Mouse (Mus musculus): ENCODE measurements around the gene Nek5. TPM values are rescaled to one million over a fixed set of nuclear protein-coding genes. Genes with fewer than 3 reads are reported as not detected.
A peak's percentile ranks its signal among the peaks of the same experiment; 100 is the strongest.
"Not testable (repeated sequence)": the region's sequence is repeated elsewhere in the genome, so short reads cannot be mapped to it uniquely, and the experiment has no call there.

Nek5 gene
- polyA plus RNA-seq, 1 experiment from 2014 or later = 0.55 TPM

- ATAC-seq = no peak
- WGBS = 92% methylated on average over 7 of the region's 7 CpGs
Observed at GRCm38 (mm10) chr8:22148367-22148740, 23.5 kb upstream of the Nek5 start.

GRCm38 (mm10) chr8:22147706-22148366, 23.0 kb upstream of the Nek5 start:
- no peak overlapping the region for H3K9ac ChIP-seq (ENCODE audit: low read depth, low read length)
- H3K9me3 ChIP-seq (ENCODE audit: control insufficient read depth, low read length) = no peaks in the 10 kb centered on the region
- H3K27me3 ChIP-seq (replicated peaks; ENCODE audit: control insufficient read depth, insufficient read depth, low read length) = no peaks in the 10 kb centered on the region
- H3K36me3 ChIP-seq (ENCODE audit: control insufficient read depth, insufficient read depth, low read length) = no peaks in the 10 kb centered on the region
- H3K4me3 ChIP-seq (ENCODE audit: low read length) = no peak overlapping the region
- ATAC-seq = no peak
- H3K4me2 ChIP-seq (ENCODE audit: low read depth, low read length) = no peak overlapping the region
- H3K4me1 ChIP-seq (ENCODE audit: control insufficient read depth, insufficient read depth, low read length) = no peaks in the 10 kb centered on the region
- WGBS = 77% methylated on average over 9 of the region's 9 CpGs
- no peak overlapping the region for H3K27ac ChIP-seq (ENCODE audit: low read length)

More at GRCm38 (mm10) chr8:22148367-22148740, 23.5 kb upstream of the Nek5 start:
- H3K9me3 ChIP-seq (ENCODE audit: control insufficient read depth, low read length) = no peaks in the 10 kb centered on the region
- H3K4me2 ChIP-seq (ENCODE audit: low read depth, low read length) = no peak overlapping the region
- H3K4me1 ChIP-seq (ENCODE audit: control insufficient read depth, insufficient read depth, low read length) = no peaks in the 10 kb centered on the region
- no peak overlapping the region for H3K9ac ChIP-seq (ENCODE audit: low read depth, low read length)
- no peaks in the 10 kb centered on the region for H3K27me3 ChIP-seq (replicated peaks; ENCODE audit: control insufficient read depth, insufficient read depth, low read length)
- H3K4me3 ChIP-seq (ENCODE audit: low read length) = no peak overlapping the region
- H3K27ac ChIP-seq (ENCODE audit: low read length) = no peak overlapping the region
- no peaks in the 10 kb centered on the region for H3K36me3 ChIP-seq (ENCODE audit: control insufficient read depth, insufficient read depth, low read length)

DNA sequence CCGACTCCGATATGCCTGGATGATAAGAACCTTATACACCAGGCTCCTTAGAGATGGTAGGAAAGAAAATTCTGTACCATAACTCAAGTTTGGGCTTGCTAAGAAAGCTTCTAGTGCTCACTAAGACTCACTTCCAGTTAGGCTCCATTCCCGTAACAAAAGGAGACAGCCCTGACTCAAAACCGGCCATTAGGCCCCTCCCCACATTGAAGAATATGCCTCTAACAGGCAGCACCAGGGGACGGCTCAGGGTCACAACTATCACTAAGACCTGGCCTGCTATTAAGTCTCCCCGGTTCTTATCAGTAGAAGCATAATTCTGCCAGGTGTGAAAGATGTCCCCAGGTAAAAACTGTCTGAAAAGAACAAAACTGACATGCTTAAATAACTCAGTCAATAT, 21.0 kb upstream of the Nek5 start:
- Histone ChIP-seq H3K4me3 (ENCODE audit: low read length) (no peak overlapping the region), H3K27ac (ENCODE audit: low read length) (no peak overlapping the region), H3K36me3 (ENCODE audit: control insufficient read depth, insufficient read depth, low read length) (no peaks in the 10 kb centered on the region), H3K4me2 (ENCODE audit: low read depth, low read length) (no peak overlapping the region), H3K9me3 (ENCODE audit: control insufficient read depth, low read length) (no peaks in the 10 kb centered on the region), H3K27me3 (replicated peaks; ENCODE audit: control insufficient read depth, insufficient read depth, low read length) (no peaks in the 10 kb centered on the region), H3K9ac (ENCODE audit: low read depth, low read length) (no peak overlapping the region), H3K4me1 (ENCODE audit: control insufficient read depth, insufficient read depth, low read length) (no peaks in the 10 kb centered on the region)
- no peak for ATAC-seq
- 72% methylated on average over 6 of the region's 6 CpGs for WGBS

DNA sequence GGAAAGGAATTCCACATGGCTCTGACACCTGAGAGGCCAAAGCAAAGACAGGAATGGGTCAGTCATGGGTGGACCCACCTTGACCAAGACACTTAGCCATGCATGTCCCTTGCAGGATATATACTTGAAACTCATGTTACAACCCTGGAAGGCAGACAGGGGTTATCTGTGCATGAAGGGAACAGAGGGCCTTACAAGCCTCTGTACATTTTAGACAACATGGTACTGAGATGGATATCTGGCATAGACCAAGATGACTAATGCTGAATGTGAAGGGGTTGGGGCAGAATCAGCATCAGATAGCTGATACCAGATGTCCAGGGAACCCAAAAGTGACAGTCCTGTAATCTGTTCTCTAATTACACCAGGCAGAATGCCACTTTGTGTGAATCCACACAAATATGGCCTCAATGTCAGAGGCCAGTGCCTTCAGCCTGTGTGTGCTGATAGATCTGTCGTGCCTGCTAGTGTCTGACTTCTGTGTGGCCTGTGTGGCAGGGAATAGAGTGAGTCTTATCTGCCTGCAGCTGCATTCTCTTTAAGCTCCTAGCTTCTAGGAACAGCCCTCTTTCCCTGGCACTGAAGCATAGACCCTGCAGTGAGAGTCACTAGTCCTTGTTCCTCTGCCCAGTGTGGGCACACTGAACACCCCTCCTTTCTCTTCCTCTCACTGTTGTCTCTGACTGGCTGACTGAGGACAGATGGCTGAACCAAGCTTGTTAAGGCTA, 19.1 kb upstream of the Nek5 start:
- no peaks in the 10 kb centered on the region for H3K4me1 ChIP-seq (ENCODE audit: control insufficient read depth, insufficient read depth, low read length)
- ATAC-seq = no peak
- no peak overlapping the region for H3K27ac ChIP-seq (ENCODE audit: low read length)
- H3K27me3 ChIP-seq (replicated peaks; ENCODE audit: control insufficient read depth, insufficient read depth, low read length) = no peaks in the 10 kb centered on the region
- no peaks in the 10 kb centered on the region for H3K36me3 ChIP-seq (ENCODE audit: control insufficient read depth, insufficient read depth, low read length)
- no peak overlapping the region for H3K9ac ChIP-seq (ENCODE audit: low read depth, low read length)
- WGBS = 81% methylated on average over 1 of the region's 1 CpGs
- no peaks in the 10 kb centered on the region for H3K9me3 ChIP-seq (ENCODE audit: control insufficient read depth, low read length)
- H3K4me3 ChIP-seq (ENCODE audit: low read length) = no peak overlapping the region
- H3K4me2 ChIP-seq (ENCODE audit: low read depth, low read length) = no peak overlapping the region

DNA sequence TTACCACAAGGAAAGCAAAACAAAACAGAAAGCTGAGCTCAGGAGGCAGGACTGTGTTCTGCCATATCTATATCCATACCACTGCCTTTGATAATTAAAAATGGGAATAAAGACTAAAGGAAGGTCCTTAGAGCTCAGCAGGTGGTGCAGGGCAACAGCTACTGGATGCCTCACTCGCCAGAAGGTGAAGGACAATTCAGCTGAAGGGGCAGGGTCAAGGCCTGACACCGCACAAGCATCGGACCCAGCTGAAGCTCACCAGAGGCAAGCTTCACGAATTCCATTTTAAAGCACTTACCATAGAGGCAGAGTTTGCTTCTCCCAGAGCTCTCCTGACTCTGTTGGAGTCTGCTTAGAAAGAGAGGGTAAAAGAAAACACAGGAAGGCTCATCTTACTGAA, 17.7 kb upstream of the Nek5 start:
- no peaks in the 10 kb centered on the region for H3K4me1 ChIP-seq (ENCODE audit: control insufficient read depth, insufficient read depth, low read length)
- no peak overlapping the region for H3K9ac ChIP-seq (ENCODE audit: low read depth, low read length)
- 73% methylated on average over 4 of the region's 4 CpGs for WGBS
- no peak for ATAC-seq
- no peaks in the 10 kb centered on the region for H3K36me3 ChIP-seq (ENCODE audit: control insufficient read depth, insufficient read depth, low read length)
- no peaks in the 10 kb centered on the region for H3K27me3 ChIP-seq (replicated peaks; ENCODE audit: control insufficient read depth, insufficient read depth, low read length)
- H3K4me3 ChIP-seq (ENCODE audit: low read length) = no peak overlapping the region
- H3K27ac ChIP-seq (ENCODE audit: low read length) = no peak overlapping the region
- H3K9me3 ChIP-seq (ENCODE audit: control insufficient read depth, low read length) = no peaks in the 10 kb centered on the region
- no peak overlapping the region for H3K4me2 ChIP-seq (ENCODE audit: low read depth, low read length)

- no peaks in the 10 kb centered on the region for H3K27me3 ChIP-seq (replicated peaks; ENCODE audit: control insufficient read depth, insufficient read depth, low read length)
- H3K4me3 ChIP-seq (ENCODE audit: low read length) = no peak overlapping the region
- H3K36me3 ChIP-seq (ENCODE audit: control insufficient read depth, insufficient read depth, low read length) = no peaks in the 10 kb centered on the region
- no peak overlapping the region for H3K9ac ChIP-seq (ENCODE audit: low read depth, low read length)
- 87% methylated on average over 4 of the region's 4 CpGs for WGBS
- ATAC-seq = no peak
- H3K27ac ChIP-seq (ENCODE audit: low read length) = no peak overlapping the region
- no peaks in the 10 kb centered on the region for H3K9me3 ChIP-seq (ENCODE audit: control insufficient read depth, low read length)
- H3K4me1 ChIP-seq (ENCODE audit: control insufficient read depth, insufficient read depth, low read length) = no peaks in the 10 kb centered on the region
- H3K4me2 ChIP-seq (ENCODE audit: low read depth, low read length) = no peak overlapping the region
Observed at GRCm38 (mm10) chr8:22141836-22142385, 17.1 kb upstream of the Nek5 start.

GRCm38 (mm10) chr8:22136462-22136861, 11.6 kb upstream of the Nek5 start:
- H3K4me1 ChIP-seq (ENCODE audit: control insufficient read depth, insufficient read depth, low read length); H3K9me3 ChIP-seq (ENCODE audit: control insufficient read depth, low read length); H3K27ac ChIP-seq (ENCODE audit: low read length); H3K9ac ChIP-seq (ENCODE audit: low read depth, low read length); H3K4me2 ChIP-seq (ENCODE audit: low read depth, low read length); ATAC-seq; H3K4me3 ChIP-seq (ENCODE audit: low read length); H3K36me3 ChIP-seq (ENCODE audit: control insufficient read depth, insufficient read depth, low read length); H3K27me3 ChIP-seq (replicated peaks; ENCODE audit: control insufficient read depth, insufficient read depth, low read length): not testable (repeated sequence)
- WGBS = 82% methylated on average over 9 of the region's 9 CpGs

DNA sequence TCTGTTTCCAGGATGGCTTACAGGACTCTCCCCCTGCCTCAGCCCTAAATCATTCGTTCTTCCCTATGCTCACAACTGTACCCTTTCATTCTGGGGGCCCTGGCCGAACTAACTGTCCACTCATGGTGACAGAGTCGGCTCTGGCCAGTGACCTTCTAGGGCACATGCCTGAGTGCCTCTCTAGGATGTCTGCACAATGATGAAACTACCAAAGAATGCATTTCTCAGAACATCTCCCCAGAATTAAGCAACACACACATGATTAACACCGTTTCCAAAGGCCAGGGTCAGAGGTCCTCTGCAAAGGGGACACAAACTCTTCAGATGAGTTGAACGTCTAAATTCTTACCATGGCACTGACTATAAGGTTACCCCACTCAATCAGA, 9.9 kb upstream of the Nek5 start:
- no peak for ATAC-seq
- H3K9ac ChIP-seq (ENCODE audit: low read depth, low read length) = no peak overlapping the region
- no peak overlapping the region for H3K4me2 ChIP-seq (ENCODE audit: low read depth, low read length)
- H3K27ac ChIP-seq (ENCODE audit: low read length) = no peak overlapping the region
- WGBS = 84% methylated on average over 5 of the region's 5 CpGs
- H3K4me3 ChIP-seq (ENCODE audit: low read length) = no peak overlapping the region
- no peaks in the 10 kb centered on the region for H3K27me3 ChIP-seq (replicated peaks; ENCODE audit: control insufficient read depth, insufficient read depth, low read length)
- H3K36me3 ChIP-seq (ENCODE audit: control insufficient read depth, insufficient read depth, low read length) = no peaks in the 10 kb centered on the region
- no peaks in the 10 kb centered on the region for H3K9me3 ChIP-seq (ENCODE audit: control insufficient read depth, low read length)
- H3K4me1 ChIP-seq (ENCODE audit: control insufficient read depth, insufficient read depth, low read length) = no peaks in the 10 kb centered on the region

DNA sequence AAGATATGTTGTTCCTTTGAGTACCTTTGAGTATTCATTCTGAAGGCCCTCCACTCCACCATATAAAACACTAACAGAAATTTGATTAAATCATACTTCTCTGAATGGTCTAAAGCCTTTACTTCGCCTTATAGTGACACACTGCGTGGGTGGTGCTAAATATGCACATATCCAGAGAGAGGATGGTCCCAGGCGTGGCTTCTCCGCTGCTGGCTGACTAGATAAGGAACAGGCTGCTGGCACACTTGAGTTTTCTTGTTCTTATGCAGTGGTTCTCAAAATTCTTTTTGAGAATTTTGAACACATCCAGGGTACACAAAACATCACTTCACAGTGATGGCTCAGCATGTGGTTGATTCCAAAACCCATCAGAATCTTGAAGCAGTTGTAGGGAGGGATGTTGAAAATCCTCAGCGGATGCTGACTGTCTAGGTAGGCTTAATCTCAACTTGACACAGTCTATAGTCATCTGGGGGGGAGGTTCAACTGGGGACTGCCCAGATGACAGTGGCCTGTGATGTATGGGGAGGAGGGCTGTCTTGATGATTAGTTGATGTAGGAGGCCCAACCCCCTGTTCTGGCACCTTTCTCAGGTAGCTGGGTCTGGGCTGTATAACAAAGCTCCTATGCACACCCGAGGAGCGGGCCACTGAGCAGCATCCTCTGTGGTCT, 9.4 kb upstream of the Nek5 start:
- H3K27ac ChIP-seq (ENCODE audit: low read length) = no peak overlapping the region
- peak; percentile 70 for ATAC-seq
- no peak overlapping the region for H3K4me3 ChIP-seq (ENCODE audit: low read length)
- H3K27me3 ChIP-seq (replicated peaks; ENCODE audit: control insufficient read depth, insufficient read depth, low read length) = no peaks in the 10 kb centered on the region
- H3K9ac ChIP-seq (ENCODE audit: low read depth, low read length) = no peak overlapping the region
- 93% methylated on average over 7 of the region's 7 CpGs for WGBS
- H3K9me3 ChIP-seq (ENCODE audit: control insufficient read depth, low read length) = no peaks in the 10 kb centered on the region
- no peak overlapping the region for H3K4me2 ChIP-seq (ENCODE audit: low read depth, low read length)
- no peaks in the 10 kb centered on the region for H3K4me1 ChIP-seq (ENCODE audit: control insufficient read depth, insufficient read depth, low read length)
- no peaks in the 10 kb centered on the region for H3K36me3 ChIP-seq (ENCODE audit: control insufficient read depth, insufficient read depth, low read length)
